Mouse (Mus musculus) left cerebral cortex, adult 11 months (tissue): ENCODE measurements around the gene Gtf3c4.
A peak's percentile ranks its signal among the peaks of the same experiment; 100 is the strongest.

ENCODE experiments used
- DNase-seq: peaks from one replicate; pipeline ENCODE4 v3.0.0; 2022; ENCODE audit warnings: low spot score

Gtf3c4 gene

DNA sequence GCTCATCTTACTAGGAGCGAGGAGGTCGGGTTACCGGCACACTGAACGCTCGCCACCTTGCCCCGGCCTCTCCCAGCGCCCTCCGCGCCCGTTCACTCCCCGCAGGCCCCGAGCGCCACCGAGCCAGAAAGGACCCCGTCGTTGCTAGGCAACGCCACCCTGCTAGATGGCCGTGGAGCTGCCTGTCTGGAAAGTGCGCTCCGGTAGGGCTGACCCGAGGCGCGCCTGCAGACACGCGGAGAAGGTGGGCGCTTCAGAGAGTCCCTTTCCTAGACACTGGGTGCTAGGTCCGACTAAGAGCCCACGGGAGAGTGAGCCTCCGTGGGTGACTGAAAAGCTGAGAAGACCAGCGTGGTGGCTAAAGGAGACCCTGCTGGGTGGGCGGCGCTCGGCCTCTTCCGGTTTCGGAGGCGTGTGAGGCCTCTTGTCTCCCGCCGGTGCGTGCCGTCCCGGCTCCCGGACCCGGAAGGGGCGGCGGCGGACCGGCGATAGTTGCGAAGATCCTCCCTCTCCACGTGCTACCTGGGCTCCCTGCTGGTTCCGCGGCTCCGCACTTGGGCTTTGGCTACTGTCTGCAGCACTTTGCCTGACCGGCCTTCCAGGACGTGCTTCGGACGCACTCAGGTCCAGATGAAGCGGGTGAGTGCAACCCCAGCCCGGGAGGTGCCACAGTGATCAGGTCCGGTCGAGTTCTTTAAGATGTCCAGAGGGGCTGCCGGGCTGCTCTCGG, at the start of gene Gtf3c4, which contains the start of gene Ddx31:
Gtf3c4 (minus strand) TSS at position 139 of the 730 bp plus-strand sequence.
Ddx31 (plus strand) TSS at position 185 of the 730 bp plus-strand sequence.
- DNase-seq = peak; percentile 86

GRCm38 (mm10) chr2:28884914-28885313, 44.8 kb upstream of the Gtf3c4 start:
- DNase-seq = no peak

DNA sequence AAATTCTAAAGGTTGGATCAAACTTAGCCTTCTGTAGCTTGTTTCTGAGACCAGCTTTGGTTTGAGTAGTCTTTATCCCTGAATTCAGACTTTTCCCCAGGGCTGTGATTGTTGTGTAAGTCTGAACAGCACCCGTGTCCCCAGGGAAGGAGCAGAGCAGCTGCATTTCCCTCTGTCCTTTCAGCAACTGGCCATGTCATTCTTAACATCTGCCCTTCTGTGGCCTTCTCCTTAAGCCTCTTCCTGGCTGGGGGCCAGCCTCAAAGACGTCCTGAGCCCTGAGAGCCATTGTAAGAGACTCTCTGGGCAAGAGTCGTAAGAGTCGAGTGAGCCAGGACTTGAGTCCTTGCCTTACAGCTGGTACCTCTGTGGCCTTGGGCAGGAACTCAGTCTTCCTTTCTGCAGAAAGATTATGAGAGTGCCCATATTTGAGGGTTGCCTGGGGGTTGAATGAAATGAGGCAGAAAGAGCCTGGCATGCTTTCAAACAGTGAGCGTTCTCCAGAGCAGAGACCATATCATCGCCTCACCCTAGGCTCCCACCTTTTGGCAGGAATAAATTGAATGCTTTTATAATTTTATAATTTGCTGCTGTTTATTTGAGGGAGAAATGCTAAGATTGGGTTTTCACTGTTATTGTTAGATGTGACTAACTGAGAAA, 42.8 kb upstream of the Gtf3c4 start:
- DNase-seq = no peak

GRCm38 (mm10) chr2:28882047-28882446, 41.9 kb upstream of the Gtf3c4 start:
- no peak for DNase-seq

GRCm38 (mm10) chr2:28881275-28881674, 41.1 kb upstream of the Gtf3c4 start:
- no peak for DNase-seq

GRCm38 (mm10) chr2:28875554-28875953, 35.4 kb upstream of the Gtf3c4 start:
- no peak for DNase-seq

DNA sequence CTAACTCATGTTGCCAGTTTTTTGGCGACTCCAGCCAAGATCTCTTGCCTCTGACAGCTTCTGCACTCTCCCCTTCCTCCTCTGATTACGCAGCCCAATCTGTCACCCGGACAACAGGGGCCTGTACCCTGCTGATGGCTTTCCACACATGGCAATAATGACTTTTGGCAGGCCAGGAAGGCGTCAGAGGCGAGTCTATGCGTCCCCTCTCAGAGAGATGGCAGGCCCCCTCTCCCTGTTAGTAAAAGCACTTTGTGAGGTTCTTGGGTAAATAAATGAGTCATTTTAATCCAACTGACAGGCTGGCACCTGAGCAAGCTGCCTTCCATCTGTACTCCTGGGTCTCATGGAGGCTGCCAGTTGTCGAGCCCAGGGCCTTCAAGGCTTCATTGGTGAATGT, 27.3 kb upstream of the Gtf3c4 start:
- no peak for DNase-seq

- no peak for DNase-seq
Observed at GRCm38 (mm10) chr2:28863857-28864256, 23.7 kb upstream of the Gtf3c4 start.

DNA sequence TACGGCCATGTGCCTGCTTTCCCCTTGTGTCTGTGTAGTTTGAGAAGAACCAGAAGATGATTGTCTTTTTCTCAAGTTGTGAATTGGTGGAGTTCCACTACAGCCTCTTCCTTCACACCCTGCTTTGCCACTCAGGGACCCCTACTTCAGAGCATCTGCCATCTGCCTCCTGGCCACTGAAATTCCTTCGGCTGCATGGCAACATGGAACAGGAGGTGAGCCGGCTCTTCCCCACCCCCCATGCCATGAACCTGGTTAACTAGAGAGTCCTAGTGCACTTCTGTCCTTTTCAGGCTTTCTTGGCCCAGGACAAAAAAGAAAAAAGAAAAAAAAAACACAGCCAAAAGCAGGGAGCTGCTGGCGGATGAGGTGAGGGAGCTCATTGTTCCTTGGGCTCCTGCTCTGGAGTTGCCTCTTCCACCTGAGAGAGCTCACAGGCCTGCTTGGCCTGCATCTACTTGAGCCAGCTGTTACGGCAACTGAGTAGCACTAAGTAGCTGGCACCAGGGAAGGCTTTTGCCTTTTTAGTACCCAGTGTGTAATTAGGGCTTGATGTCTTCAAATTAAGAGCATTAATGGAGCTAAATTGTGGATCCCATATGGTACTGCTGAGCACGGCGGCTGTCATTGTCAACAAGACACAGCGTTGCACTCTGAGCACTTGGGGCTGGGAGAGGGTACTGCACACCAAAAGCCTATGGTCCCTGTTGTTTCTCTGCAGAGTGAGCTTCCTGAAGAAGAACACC, 20.7 kb upstream of the Gtf3c4 start:
- DNase-seq = no peak

DNA sequence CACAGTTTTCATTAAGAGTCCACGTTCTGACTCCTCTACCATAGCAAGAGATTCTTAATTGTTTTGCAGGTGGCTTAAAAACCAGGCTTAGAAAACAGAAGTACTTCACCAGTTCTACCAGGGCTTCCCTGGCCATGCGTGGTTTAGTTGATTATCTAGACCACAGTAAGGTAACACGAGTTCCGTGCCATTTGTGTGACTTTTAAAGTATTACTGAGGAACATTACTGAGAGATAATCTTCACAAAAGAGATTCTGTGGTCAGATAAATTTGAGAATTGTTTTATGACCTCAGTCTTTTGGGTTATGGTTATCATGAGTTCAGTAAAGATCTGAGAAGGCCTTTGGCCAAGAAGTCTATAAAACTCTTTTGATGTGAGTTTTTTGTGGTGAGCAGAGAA, 19.1 kb upstream of the Gtf3c4 start:
- DNase-seq = no peak

- no peak for DNase-seq
Observed at GRCm38 (mm10) chr2:28855773-28856172, 15.6 kb upstream of the Gtf3c4 start.

- DNase-seq = no peak
Observed at GRCm38 (mm10) chr2:28852594-28852993, 12.4 kb upstream of the Gtf3c4 start.

GRCm38 (mm10) chr2:28848879-28849278, 8.7 kb upstream of the Gtf3c4 start:
- no peak for DNase-seq

DNA sequence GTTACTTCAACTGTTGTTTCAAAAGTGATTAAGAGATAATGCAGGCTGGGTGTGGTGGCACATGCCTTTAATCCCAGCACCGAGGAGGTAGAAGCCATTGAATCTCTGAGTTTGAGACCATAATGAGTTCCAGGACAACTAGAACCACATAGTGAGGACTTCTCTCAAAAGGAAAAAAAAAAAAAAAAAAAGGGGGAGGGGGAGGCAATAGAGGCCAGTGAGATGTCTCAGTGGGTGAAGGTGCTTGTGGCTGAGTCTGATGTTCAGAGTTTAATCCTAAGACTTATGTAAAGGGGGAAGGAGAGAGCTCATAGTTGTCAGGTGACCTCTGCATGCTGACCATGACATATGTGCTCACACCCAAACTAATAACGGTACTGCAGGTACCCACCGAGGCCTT, 1.9 kb upstream of the Gtf3c4 start:
- no peak for DNase-seq

- no peak for DNase-seq
Observed at GRCm38 (mm10) chr2:28839501-28840221, 499 bp downstream of the Gtf3c4 start.

GRCm38 (mm10) chr2:28836181-28836940, 3.8 kb downstream of the Gtf3c4 start:
- DNase-seq = no peak

- DNase-seq = no peak
Observed at GRCm38 (mm10) chr2:28829265-28829664, 10.9 kb downstream of the Gtf3c4 start.

DNA sequence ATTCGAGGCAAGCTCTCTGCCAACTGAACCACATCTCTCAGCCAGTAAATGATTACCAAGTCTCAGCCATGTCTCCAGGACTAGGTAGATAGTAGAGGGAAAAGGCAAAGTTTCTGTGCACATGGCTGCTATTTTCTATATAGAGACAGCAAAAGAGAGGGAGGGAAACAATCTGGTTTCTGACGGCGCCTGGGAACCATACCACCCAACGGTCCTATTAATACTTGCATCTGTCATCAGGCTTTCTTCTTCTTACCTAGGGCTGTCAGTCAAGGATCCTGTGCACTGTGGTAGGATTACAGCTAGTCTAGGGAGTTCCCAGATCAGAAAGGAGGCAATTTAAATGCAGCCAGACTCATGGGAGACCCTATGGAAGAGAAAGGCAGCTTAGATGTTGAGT, 21.3 kb downstream of the Gtf3c4 start:
- no peak for DNase-seq

DNA sequence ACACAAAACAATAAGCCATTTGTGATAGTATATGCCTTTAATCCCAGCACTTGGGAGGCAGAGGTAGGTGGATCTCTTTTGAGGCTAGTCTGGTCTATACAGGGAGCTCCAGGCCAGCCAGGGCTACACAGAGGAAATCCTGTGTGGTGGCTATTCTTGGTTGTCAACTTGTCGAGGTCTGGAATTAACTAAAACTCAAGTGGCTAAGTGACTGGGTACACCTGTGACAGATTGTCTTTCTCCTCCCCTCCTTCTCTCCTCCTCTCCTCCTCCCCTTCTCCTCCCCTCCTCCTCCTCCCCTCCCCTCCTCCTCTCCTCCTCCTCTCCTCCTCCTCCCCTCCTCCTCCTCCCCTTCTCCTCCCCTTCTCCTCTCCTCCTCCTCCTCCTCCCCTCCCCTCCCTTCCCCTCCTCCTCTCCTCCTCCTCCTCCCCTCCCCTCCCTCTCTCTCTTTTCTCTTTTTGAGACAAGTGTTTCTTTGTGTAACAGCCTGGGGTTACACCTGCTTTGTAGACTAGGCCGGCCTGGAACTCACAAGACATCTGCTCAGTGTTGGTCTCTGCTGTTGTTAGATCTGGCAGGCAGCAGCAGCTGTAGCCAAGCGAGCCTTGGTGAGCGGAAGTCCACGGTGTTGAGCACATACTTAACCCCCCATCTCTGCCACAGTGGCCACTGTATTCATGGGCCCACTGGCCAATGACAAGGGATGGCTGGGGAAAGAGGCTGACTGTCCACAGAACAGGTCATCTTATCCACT, 29.7 kb downstream of the Gtf3c4 start:
- DNase-seq = no peak

DNA sequence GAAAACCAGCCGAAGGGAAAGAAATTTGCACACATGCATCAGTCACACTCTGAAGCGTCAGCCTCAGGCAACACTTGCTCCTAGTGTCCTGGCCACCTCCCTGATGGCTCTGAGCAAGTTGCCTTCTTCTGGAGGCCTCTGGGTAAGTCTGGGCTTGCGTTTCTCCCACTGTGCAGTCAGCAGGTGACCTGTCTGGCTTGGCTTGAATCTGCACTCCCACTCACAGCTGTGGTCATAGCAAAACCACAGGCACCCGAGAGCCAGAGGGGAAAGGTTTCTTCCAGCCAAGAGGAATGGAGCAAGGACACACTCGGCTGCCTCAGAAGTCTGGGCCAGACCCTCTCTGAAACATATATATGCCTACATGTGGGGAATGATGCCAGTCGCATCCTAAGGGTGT, 31.3 kb downstream of the Gtf3c4 start:
- no peak for DNase-seq

- DNase-seq = no peak
Observed at GRCm38 (mm10) chr2:28803406-28803805, 36.8 kb downstream of the Gtf3c4 start.
